Mouse (Mus musculus) embryonic facial prominence, embryonic 11.5 days (tissue): Measurements from ENCODE around the gene Plscr5. TPM values are rescaled to one million over a fixed set of nuclear protein-coding genes. Genes with fewer than 3 reads are reported as not detected.

Experiments used
- ATAC-seq: fragments of 200-750 bp; cut with Nextera tagmentation; replicated peaks from 2 replicates; pipeline ENCODE4 v1.8.0; 2017; ENCODE audit warnings: low read depth; ENCODE audit not compliant: insufficient number of reproducible peaks, low FRiP score, low TSS enrichment
- DNase-seq: peaks from one replicate; pipeline ENCODE4 v3.0.0-alpha.2; 2015; ENCODE audit warnings: low spot score
- H3K27ac ChIP-seq: fragments of 300-500 bp; sonication (generic); replicated peaks from 2 replicates; pipeline ENCODE4 v1.5.1; 2014; ENCODE audit warnings: mild to moderate bottlenecking, low read depth, low read length, control low read depth
- H3K27me3 ChIP-seq: fragments of 300-500 bp; sonication (generic); 2 replicates; pipeline ENCODE4 v1.6.1; 2014; ENCODE audit warnings: mild to moderate bottlenecking, low read length, moderate library complexity, mixed read lengths; ENCODE audit not compliant: control insufficient read depth, insufficient read depth
- H3K36me3 ChIP-seq: fragments of 300-500 bp; sonication (generic); replicated peaks from 2 replicates; pipeline ENCODE4 v1.6.1; 2014; ENCODE audit warnings: low read depth, mild to moderate bottlenecking, low read length, moderate library complexity, mixed read lengths; ENCODE audit not compliant: control insufficient read depth, insufficient read depth
- H3K4me1 ChIP-seq: fragments of 300-500 bp; sonication (generic); 2 replicates; pipeline ENCODE4 v1.6.1; 2014; ENCODE audit warnings: low read length, mixed read lengths; ENCODE audit not compliant: control insufficient read depth, insufficient read depth
- H3K4me2 ChIP-seq: fragments of 300-500 bp; sonication (generic); 2 replicates; pipeline ENCODE4 v1.6.1; 2014; ENCODE audit warnings: low read depth, mild to moderate bottlenecking, control low read depth, low read length, moderate library complexity
- H3K4me3 ChIP-seq: fragments of 300-500 bp; sonication (generic); 2 replicates; pipeline ENCODE4 v1.5.1; 2014; ENCODE audit warnings: low read depth, low read length, control low read depth
- H3K9ac ChIP-seq: fragments of 300-500 bp; sonication (generic); replicated peaks from 2 replicates; pipeline ENCODE4 v1.6.1; 2014; ENCODE audit warnings: mild to moderate bottlenecking, control low read depth, low read length
- H3K9me3 ChIP-seq: fragments of 300-500 bp; sonication (generic); replicated peaks from 2 replicates; pipeline ENCODE4 v1.6.1; 2016; ENCODE audit warnings: mild to moderate bottlenecking, low read length, inconsistent platforms, mixed read lengths; ENCODE audit not compliant: control insufficient read depth
- WGBS: fragments of 180-500 bp; shearing (Covaris S2); extraction: QIAGEN DNeasy Blood & Tissue Kit; methylation state at CpG from one replicate; pipeline ENCODE4 v1.1.7; 2014; 5-methylcytosine and 5-hydroxymethylcytosine counted together
- polyA plus RNA-seq: library from polyadenylated mRNA; unstranded; fragments of >200 nt; fragmentation: Nextera tagmentation; extraction: Ambion mirVana; gene quantifications from 2 replicates; pipeline ENCODE4 v1.2.1, GENCODE M21; 2014

The Plscr5 gene
- polyA plus RNA-seq, 1 experiment from 2014 or later = not detected

DNA sequence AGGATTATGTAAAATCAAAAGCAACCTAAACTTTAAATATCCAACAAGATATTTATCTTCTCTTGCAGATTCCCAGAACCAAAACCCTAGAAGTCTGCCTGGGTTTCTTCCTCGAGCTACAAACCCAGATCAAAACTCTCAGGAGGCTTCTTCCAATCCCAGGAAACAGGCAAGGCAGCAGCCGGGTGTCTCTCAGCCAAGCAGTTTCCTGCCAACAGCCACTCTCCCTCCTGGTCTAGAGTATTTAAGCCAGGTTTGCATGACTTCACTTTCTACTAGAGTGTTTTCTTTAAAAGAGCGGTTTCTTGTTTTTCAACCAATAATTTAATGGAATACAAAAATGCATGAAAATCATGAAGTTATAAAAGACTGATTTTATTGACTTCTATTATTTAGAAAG is 5.7 kb downstream of the Plscr5 start:
- H3K4me2 ChIP-seq = no peak overlapping the region
- no peak overlapping the region for H3K4me3 ChIP-seq
- 60% methylated on average over 3 of the region's 3 CpGs for WGBS
- H3K27ac ChIP-seq = no peak overlapping the region
- H3K9me3 ChIP-seq = no peaks in the 10 kb centered on the region
- DNase-seq = no peak
- H3K27me3 ChIP-seq = no peaks in the 10 kb centered on the region
- H3K9ac ChIP-seq = no peak overlapping the region
- no peaks in the 10 kb centered on the region for H3K36me3 ChIP-seq
- ATAC-seq = no peak
- no peaks in the 10 kb centered on the region for H3K4me1 ChIP-seq

DNA sequence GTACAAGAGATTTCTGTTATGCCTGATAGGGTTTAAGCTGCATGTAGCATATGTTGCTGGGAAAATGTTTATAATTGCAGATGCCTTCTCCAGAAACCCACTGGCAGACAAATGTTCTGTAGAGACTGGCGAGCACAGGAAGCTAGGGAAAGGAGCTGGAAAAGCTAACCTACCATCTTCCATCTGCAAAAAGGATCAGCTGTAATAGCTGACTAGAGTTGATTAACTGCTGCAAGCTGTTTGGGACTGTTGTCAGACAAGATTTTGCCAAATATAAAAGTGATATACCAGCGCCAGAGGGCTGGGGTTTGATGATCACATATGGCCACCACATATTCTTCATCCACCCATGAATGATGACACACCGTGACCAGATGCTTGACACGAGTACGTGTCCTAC is 6.8 kb downstream of the Plscr5 start:
- Histone ChIP-seq H3K27me3 (no peaks in the 10 kb centered on the region), H3K4me1 (no peaks in the 10 kb centered on the region), H3K4me3 (no peak overlapping the region), H3K9me3 (no peaks in the 10 kb centered on the region), H3K4me2 (no peak overlapping the region), H3K27ac (no peak overlapping the region), H3K36me3 (no peaks in the 10 kb centered on the region), H3K9ac (no peak overlapping the region)
- 86% methylated on average over 5 of the region's 5 CpGs for whole genome bisulfite sequencing
- ATAC-seq (no peak), DNase-seq (no peak)

DNA sequence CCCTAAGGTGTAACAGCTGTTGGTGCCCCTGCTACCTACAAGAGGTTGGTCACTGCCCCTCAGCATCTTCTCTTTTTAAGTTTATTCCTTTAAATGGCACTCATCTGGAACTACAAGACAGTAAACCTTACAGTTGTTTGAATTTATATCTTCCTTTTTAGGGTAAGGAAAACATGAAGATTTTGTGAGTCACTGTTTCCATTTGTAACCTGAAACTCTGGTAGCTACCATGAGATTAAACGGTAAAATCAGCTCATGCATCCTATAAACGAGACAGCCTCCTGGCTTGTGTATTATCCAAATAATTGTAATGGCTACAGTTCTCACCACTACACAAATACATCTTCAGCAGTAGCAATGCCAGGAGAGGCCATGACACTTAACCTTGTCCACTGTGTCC is 11.7 kb downstream of the Plscr5 start:
- no peaks in the 10 kb centered on the region for H3K36me3 ChIP-seq
- WGBS = 40% methylated on average over 2 of the region's 2 CpGs
- H3K9me3 ChIP-seq = no peaks in the 10 kb centered on the region
- no peaks in the 10 kb centered on the region for H3K27me3 ChIP-seq
- H3K4me1 ChIP-seq = no peaks in the 10 kb centered on the region
- DNase-seq (no peak), ATAC-seq (no peak)
- H3K4me3 ChIP-seq = no peak overlapping the region
- H3K4me2 ChIP-seq = no peak overlapping the region
- H3K9ac ChIP-seq = no peak overlapping the region
- H3K27ac ChIP-seq = no peak overlapping the region

DNA sequence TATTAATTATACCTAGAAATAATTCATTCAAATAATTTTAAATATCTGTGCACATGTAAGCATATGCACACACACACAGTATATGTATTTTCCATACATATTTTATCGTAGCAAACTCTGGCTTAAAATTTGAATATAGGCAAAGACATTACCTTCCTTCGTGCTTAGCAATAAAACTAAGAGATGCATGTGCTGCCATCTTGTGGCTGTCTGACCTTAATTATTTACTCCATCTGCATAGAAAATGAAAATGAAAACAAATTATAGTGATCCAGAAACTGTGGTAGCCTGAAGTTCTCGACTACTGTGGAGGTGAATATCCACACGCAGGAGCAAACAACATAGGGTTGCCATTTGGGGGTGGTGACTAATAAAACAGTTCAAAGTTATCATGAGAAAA is 14.6 kb downstream of the Plscr5 start:
- H3K4me1 ChIP-seq = no peaks in the 10 kb centered on the region
- no peak overlapping the region for H3K27ac ChIP-seq
- H3K4me3 ChIP-seq = no peak overlapping the region
- 53% methylated on average over 4 of the region's 4 CpGs for WGBS
- H3K36me3 ChIP-seq = no peaks in the 10 kb centered on the region
- H3K27me3 ChIP-seq = no peaks in the 10 kb centered on the region
- H3K9ac ChIP-seq = no peak overlapping the region
- no peak overlapping the region for H3K4me2 ChIP-seq
- DNase-seq (peak; percentile 64), ATAC-seq (no peak)
- no peaks in the 10 kb centered on the region for H3K9me3 ChIP-seq

- DNase-seq (no peak), ATAC-seq (no peak)
- H3K27me3 ChIP-seq = no peaks in the 10 kb centered on the region
- H3K9ac ChIP-seq = no peak overlapping the region
- no peak overlapping the region for H3K4me3 ChIP-seq
- H3K4me1 ChIP-seq = no peaks in the 10 kb centered on the region
- H3K36me3 ChIP-seq = no peaks in the 10 kb centered on the region
- no peak overlapping the region for H3K27ac ChIP-seq
- H3K9me3 ChIP-seq = no peaks in the 10 kb centered on the region
- WGBS = 84% methylated on average over 8 of the region's 8 CpGs
- no peak overlapping the region for H3K4me2 ChIP-seq
These were observed 15.0 kb downstream of the Plscr5 start for GRCm38 (mm10) chr9:92207757-92208156.

DNA sequence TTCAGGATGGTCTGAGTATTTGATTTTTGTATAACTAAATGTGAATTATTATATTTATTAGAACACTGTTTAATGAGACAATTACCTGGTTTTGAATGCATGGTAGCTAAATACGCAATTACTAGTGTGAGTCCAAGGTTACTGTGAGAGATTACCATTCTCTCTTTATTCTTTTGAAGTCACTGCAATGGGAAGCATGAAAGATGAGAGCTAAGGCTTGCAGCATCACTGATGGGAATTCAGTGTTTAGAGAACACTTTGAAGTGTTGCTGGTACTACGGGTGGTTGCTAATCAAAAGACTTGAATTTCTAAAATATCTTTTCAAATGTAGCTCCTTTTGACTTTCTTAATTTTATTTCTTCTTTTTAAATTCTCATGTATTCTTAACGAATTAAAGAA is 17.1 kb downstream of the Plscr5 start:
- no peak for ATAC-seq

DNA sequence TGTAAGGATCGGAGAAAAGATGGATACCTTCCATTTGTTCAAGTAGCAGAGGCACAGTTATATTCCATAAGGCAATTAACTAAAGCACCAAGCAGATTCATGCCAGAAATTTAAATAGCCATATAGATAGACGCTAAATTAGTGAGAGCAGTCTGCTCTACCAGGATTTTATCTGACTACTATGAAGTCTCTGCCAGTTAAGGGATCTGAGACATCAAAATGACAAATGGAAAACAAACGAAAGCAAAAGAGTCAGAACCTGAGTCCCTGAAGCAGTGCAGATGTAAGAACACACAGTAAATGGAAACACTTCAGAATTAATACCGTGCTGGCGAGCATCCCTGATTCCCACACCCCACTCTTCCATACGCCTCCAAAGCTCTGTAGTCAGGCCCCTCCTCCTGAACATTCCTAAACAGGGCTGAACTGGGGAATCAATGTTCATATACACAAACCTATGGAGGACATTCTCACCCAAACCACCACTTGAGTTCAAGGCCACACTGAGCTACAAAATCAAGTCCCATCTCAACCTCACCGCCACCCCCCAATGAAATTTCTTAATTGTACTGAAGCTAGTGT is 17.7 kb downstream of the Plscr5 start:
- ATAC-seq (no peak), DNase-seq (no peak)
- no peaks in the 10 kb centered on the region for H3K36me3 ChIP-seq
- 73% methylated on average over 7 of the region's 7 CpGs for WGBS
- no peak overlapping the region for H3K27ac ChIP-seq
- no peaks in the 10 kb centered on the region for H3K27me3 ChIP-seq
- H3K9me3 ChIP-seq = no peaks in the 10 kb centered on the region
- H3K4me1 ChIP-seq = no peaks in the 10 kb centered on the region
- H3K4me2 ChIP-seq = no peak overlapping the region
- no peak overlapping the region for H3K4me3 ChIP-seq
- no peak overlapping the region for H3K9ac ChIP-seq

More for the DNA sequence above, 17.1 kb downstream of the Plscr5 start:
- Histone ChIP-seq H3K9ac (no peak overlapping the region), H3K36me3 (no peaks in the 10 kb centered on the region), H3K4me3 (no peak overlapping the region), H3K27ac (no peak overlapping the region), H3K9me3 (no peaks in the 10 kb centered on the region), H3K4me1 (no peaks in the 10 kb centered on the region), H3K27me3 (no peaks in the 10 kb centered on the region), H3K4me2 (no peak overlapping the region)
- DNase-seq = no peak
- 74% methylated on average over 3 of the region's 3 CpGs for WGBS

- no peak overlapping the region for H3K4me2 ChIP-seq
- no peaks in the 10 kb centered on the region for H3K4me1 ChIP-seq
- no peaks in the 10 kb centered on the region for H3K9me3 ChIP-seq
- no peak overlapping the region for H3K27ac ChIP-seq
- H3K9ac ChIP-seq = no peak overlapping the region
- H3K27me3 ChIP-seq = no peaks in the 10 kb centered on the region
- ATAC-seq (no peak), DNase-seq (no peak)
- H3K4me3 ChIP-seq = no peak overlapping the region
- 73% methylated on average over 3 of the region's 3 CpGs for WGBS
- no peaks in the 10 kb centered on the region for H3K36me3 ChIP-seq
These were observed 18.3 kb downstream of the Plscr5 start for GRCm38 (mm10) chr9:92211048-92211447.
